Mouse (Mus musculus) adrenal gland, adult 8-10 months (tissue): ENCODE results near the gene Btbd9. TPM values are rescaled to one million over a fixed set of nuclear protein-coding genes. Genes with fewer than 3 reads are reported as not detected.
"Not testable (repeated sequence)": the region's sequence is repeated elsewhere in the genome, so short reads cannot be mapped to it uniquely, and the experiment has no call there.

Source experiments
- DNase-seq: peaks from one replicate; pipeline ENCODE4 v3.0.0; 2022
- total RNA-seq, 4 experiments: library from RNA; stranded (reverse); gene quantifications; 2 replicates each; pipeline ENCODE4 v1.2.4; 2022

Gene Btbd9
- total RNA-seq, 4 experiments from 2014 or later: 40.1 to 61.6 (median 48.3) TPM

- no peak for DNase-seq
These were observed 23.0 kb downstream of the Btbd9 start for GRCm38 (mm10) chr17:30553027-30553937.

GRCm38 (mm10) chr17:30550774-30551107 lies 25.5 kb downstream of the Btbd9 start:
- DNase-seq: no peak

GRCm38 (mm10) chr17:30549899-30550773 lies 26.2 kb downstream of the Btbd9 start:
- DNase-seq: no peak

- DNase-seq: no peak
These were observed 37.2 kb downstream of the Btbd9 start for GRCm38 (mm10) chr17:30539098-30539497.

- DNase-seq: peak; percentile 38
These were observed 39.6 kb downstream of the Btbd9 start for GRCm38 (mm10) chr17:30536651-30537050.

- no peak for DNase-seq
These were observed 43.2 kb downstream of the Btbd9 start for GRCm38 (mm10) chr17:30533098-30533497.

GRCm38 (mm10) chr17:30530542-30530940 lies 45.7 kb downstream of the Btbd9 start:
- no peak for DNase-seq

GRCm38 (mm10) chr17:30529632-30530541 lies 46.4 kb downstream of the Btbd9 start:
- DNase-seq: no peak

GRCm38 (mm10) chr17:30525405-30526295 lies 50.6 kb downstream of the Btbd9 start:
- no peak for DNase-seq

- no peak for DNase-seq
These were observed 51.8 kb downstream of the Btbd9 start for GRCm38 (mm10) chr17:30524451-30524850.

- no peak for DNase-seq
These were observed 52.5 kb downstream of the Btbd9 start for GRCm38 (mm10) chr17:30523783-30524182.

GRCm38 (mm10) chr17:30522406-30523078 lies 53.7 kb downstream of the Btbd9 start:
- no peak for DNase-seq

- not testable (repeated sequence) for DNase-seq
These were observed 57.1 kb downstream of the Btbd9 start for GRCm38 (mm10) chr17:30519172-30519512.

GRCm38 (mm10) chr17:30518431-30519171 lies 57.7 kb downstream of the Btbd9 start:
- no peak for DNase-seq

- no peak for DNase-seq
These were observed 59.5 kb downstream of the Btbd9 start for GRCm38 (mm10) chr17:30516580-30517340.

GRCm38 (mm10) chr17:30515401-30515800 lies 60.9 kb downstream of the Btbd9 start:
- DNase-seq: no peak

- no peak for DNase-seq
These were observed 63.3 kb downstream of the Btbd9 start for GRCm38 (mm10) chr17:30513034-30513433.

- no peak for DNase-seq
These were observed 63.8 kb downstream of the Btbd9 start for GRCm38 (mm10) chr17:30512531-30512930.

- DNase-seq: no peak
These were observed 64.3 kb downstream of the Btbd9 start for GRCm38 (mm10) chr17:30512007-30512406.
